Mouse (Mus musculus): Measurements from ENCODE around the gene R3hdml.

GRCm38 (mm10) chr2:163533226-163533625 lies 41.1 kb downstream of the R3hdml start:
- no peak for TF ChIP-seq CTCF (IDR thresholded peaks at IDR 0.05; ENCODE audit: borderline replicate concordance, insufficient read depth, low read length)
- TF ChIP-seq POLR2A (IDR thresholded peaks at IDR 0.05; ENCODE audit: low read depth, low read length), result no peak
